Mouse (Mus musculus): ENCODE results near the gene Cryaa.
A peak's percentile ranks its signal among the peaks of the same experiment; 100 is the strongest.
"Not testable (repeated sequence)": the region's sequence is repeated elsewhere in the genome, so short reads cannot be mapped to it uniquely, and the experiment has no call there.

Gene Cryaa

GRCm38 (mm10) chr17:31658468-31659185, 19.0 kb upstream of the Cryaa start, which contains the start of gene U2af1:
U2af1 (minus strand) TSS chr17:31658892.
- peak; percentile 99 for DNase-seq (ENCODE audit: low read depth, low spot score)

GRCm38 (mm10) chr17:31660661-31661250, 16.9 kb upstream of the Cryaa start:
- no peak for DNase-seq (ENCODE audit: low read depth, low spot score)

GRCm38 (mm10) chr17:31662855-31663254, 14.8 kb upstream of the Cryaa start:
- no peak for DNase-seq (ENCODE audit: low read depth, low spot score)

- peak; percentile 85 for DNase-seq (ENCODE audit: low read depth, low spot score)
Observed at GRCm38 (mm10) chr17:31664760-31665159, 12.8 kb upstream of the Cryaa start.

- no peak for DNase-seq (ENCODE audit: low read depth, low spot score)
Observed at GRCm38 (mm10) chr17:31668306-31668705, 9.3 kb upstream of the Cryaa start.

GRCm38 (mm10) chr17:31670163-31670562, 7.4 kb upstream of the Cryaa start:
- peak; percentile 53 for DNase-seq (ENCODE audit: low read depth, low spot score)

- DNase-seq (ENCODE audit: low read depth, low spot score): no peak
Observed at GRCm38 (mm10) chr17:31671698-31672097, 5.9 kb upstream of the Cryaa start.

- no peak for DNase-seq (ENCODE audit: low read depth, low spot score)
Observed at GRCm38 (mm10) chr17:31672279-31672678, 5.3 kb upstream of the Cryaa start.

GRCm38 (mm10) chr17:31674426-31674825, 3.2 kb upstream of the Cryaa start:
- no peak for DNase-seq (ENCODE audit: low read depth, low spot score)

GRCm38 (mm10) chr17:31680450-31680849, 2.8 kb downstream of the Cryaa start:
- no peak for DNase-seq (ENCODE audit: low read depth, low spot score)

- DNase-seq (ENCODE audit: low read depth, low spot score): peak; percentile 95
Observed at GRCm38 (mm10) chr17:31685514-31686224, 8.1 kb downstream of the Cryaa start.

- DNase-seq (ENCODE audit: low read depth, low spot score): no peak
Observed at GRCm38 (mm10) chr17:31686225-31686564, 8.6 kb downstream of the Cryaa start.

GRCm38 (mm10) chr17:31688112-31688511, 10.5 kb downstream of the Cryaa start:
- DNase-seq (ENCODE audit: low read depth, low spot score): no peak

- DNase-seq (ENCODE audit: low read depth, low spot score): no peak
Observed at GRCm38 (mm10) chr17:31689606-31690005, 12.0 kb downstream of the Cryaa start.

- no peak for DNase-seq (ENCODE audit: low read depth, low spot score)
Observed at GRCm38 (mm10) chr17:31692918-31693317, 15.3 kb downstream of the Cryaa start.

- peak; percentile 77 for DNase-seq (ENCODE audit: low read depth, low spot score)
Observed at GRCm38 (mm10) chr17:31693330-31694022, 15.9 kb downstream of the Cryaa start.

- DNase-seq (ENCODE audit: low read depth, low spot score): no peak
Observed at GRCm38 (mm10) chr17:31694023-31694376, 16.4 kb downstream of the Cryaa start.

- DNase-seq (ENCODE audit: low read depth, low spot score): no peak
Observed at GRCm38 (mm10) chr17:31694949-31695348, 17.3 kb downstream of the Cryaa start.

- DNase-seq (ENCODE audit: low read depth, low spot score): not testable (repeated sequence)
Observed at GRCm38 (mm10) chr17:31695356-31695755, 17.7 kb downstream of the Cryaa start.

- no peak for DNase-seq (ENCODE audit: low read depth, low spot score)
Observed at GRCm38 (mm10) chr17:31698347-31698746, 20.7 kb downstream of the Cryaa start.

GRCm38 (mm10) chr17:31703276-31703980, 25.8 kb downstream of the Cryaa start:
- DNase-seq (ENCODE audit: low read depth, low spot score): no peak
